ENCODE assay signal across 14 mouse cellular contexts in the genomic region with DNA sequence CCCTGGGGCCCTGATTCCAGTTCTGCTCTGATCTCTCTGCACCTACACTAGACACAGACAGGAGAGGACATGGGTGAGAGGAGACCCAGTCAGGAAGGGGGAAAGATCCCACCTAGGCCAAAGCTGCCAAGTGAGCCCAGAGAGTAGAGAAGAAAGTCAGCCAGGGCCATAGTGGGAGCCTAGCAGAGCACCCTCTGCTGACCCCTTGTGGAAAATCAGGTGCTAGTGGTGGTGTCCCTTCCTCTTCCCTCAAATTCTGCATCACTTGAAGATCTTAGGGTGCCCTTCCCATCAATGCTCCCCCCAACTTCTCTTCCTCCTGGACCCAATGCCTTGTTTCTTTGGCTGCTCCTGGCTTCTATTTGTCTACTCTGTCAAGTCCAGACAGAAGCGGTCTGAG. TPM values are rescaled to one million over a fixed set of nuclear protein-coding genes. Genes with fewer than 3 reads are reported as not detected.
DNase-seq lines count a peak whose midpoint lies in the region; ATAC-seq and TF ChIP-seq lines count a peak whose summit lies in the region.
"Had no signal": no experiment of that assay in that cellular context is flagged by ENCODE, and none has a peak within 500 bp of the region (broad histone marks: within the 10 kb centered on the region; RNA-seq: fewer than 3 reads in every experiment).

No protein-coding gene starts in this region.

- H3K79me2 ChIP-seq in heart, adult 2 months (replicated peaks; ENCODE audit: control insufficient read depth, insufficient read depth, low read length): no peaks in the 10 kb centered on the region

- no peak overlapping the region for H3K27ac ChIP-seq in heart, adult 2 months
- H3K27ac ChIP-seq in lung, embryonic 14.5 days (ENCODE audit: low read depth): no peak overlapping the region
- no peak overlapping the region for H3K27ac ChIP-seq in ES-Bruce4 (ENCODE audit: insufficient read depth, low read length)
- H3K27ac ChIP-seq: liver, embryonic 15.5 days; neural tube, embryonic 13.5 days had no signal

- no peaks in the 10 kb centered on the region for H3K9me3 ChIP-seq in lung, embryonic 14.5 days (ENCODE audit: low read depth, low read length)
- peaks cover 3% of the 10 kb centered on the region; the same call in 1 of the 2 replicates for H3K9me3 ChIP-seq in ES-Bruce4 (replicated peaks; ENCODE audit: control insufficient read depth, insufficient read depth, low read length, poor library complexity, severe bottlenecking)
- H3K9me3 ChIP-seq: liver, embryonic 15.5 days; neural tube, embryonic 13.5 days had no signal

- no peak overlapping the region for H3K4me2 ChIP-seq in lung, embryonic 14.5 days
- H3K4me2 ChIP-seq: liver, embryonic 15.5 days; neural tube, embryonic 13.5 days had no signal

- no peaks in the 10 kb centered on the region for H3K4me1 ChIP-seq in heart, adult 2 months (ENCODE audit: control insufficient read depth, insufficient read depth, low read length)
- H3K4me1 ChIP-seq in lung, embryonic 14.5 days (ENCODE audit: insufficient read depth): no peaks in the 10 kb centered on the region
- H3K4me1 ChIP-seq in lung, adult 2 months (ENCODE audit: control insufficient read depth, insufficient read depth, low read length): no peaks in the 10 kb centered on the region
- H3K4me1 ChIP-seq in ES-Bruce4 (ENCODE audit: control insufficient read depth, insufficient read depth, low read length): no peaks in the 10 kb centered on the region
- H3K4me1 ChIP-seq: liver, embryonic 15.5 days had no signal

- intact Hi-C loops in heart, adult 2 months (cut with DNase I): no loop called here

- no peak for TF ChIP-seq EP300 in heart, adult 2 months (IDR thresholded peaks at IDR 0.05; ENCODE audit: insufficient read depth, low read depth, low read length)
- TF ChIP-seq EP300 in ES-Bruce4 (IDR thresholded peaks at IDR 0.05; ENCODE audit: insufficient read depth, low read depth, low read length): no peak

- 87% methylated on average over 1 of the region's 1 CpGs for WGBS in heart, adult 2 months
- 59% methylated on average over 1 of the region's 1 CpGs for WGBS in lung, embryonic 14.5 days
- 56% methylated on average over 1 of the region's 1 CpGs for WGBS in lung, adult 2 months

- peak; percentile 49 for TF ChIP-seq CTCF in heart, adult 2 months (IDR thresholded peaks at IDR 0.05)
- peak; percentile 41 for TF ChIP-seq CTCF in lung, embryonic 14.5 days (IDR thresholded peaks at IDR 0.05; ENCODE audit: low read depth)
- no peak for TF ChIP-seq CTCF in lung, adult 2 months (IDR thresholded peaks at IDR 0.05; ENCODE audit: insufficient read depth, low read length)
- peak; percentile 56 for TF ChIP-seq CTCF in ES-Bruce4 (IDR thresholded peaks at IDR 0.05; ENCODE audit: low read depth, low read length)

- no peak for ATAC-seq in lung, embryonic 14.5 days (ENCODE audit: insufficient read depth)
- ATAC-seq in megakaryocyte progenitor cell, adult 5-6 weeks (replicated peaks; ENCODE audit: poor library complexity): 0 out of 2 replicates have a peak, but pooled peaks have one; percentile 33
- ATAC-seq: inflammation-experienced regulatory T-cells, adult 6 months had no signal

- TF ChIP-seq POLR2A in heart, adult 2 months (IDR thresholded peaks at IDR 0.05; ENCODE audit: insufficient read depth, low read depth, low read length): no peak
- TF ChIP-seq POLR2A in lung, adult 2 months (IDR thresholded peaks at IDR 0.05; ENCODE audit: borderline replicate concordance, extremely low read depth, low read depth, low read length): no peak
- TF ChIP-seq POLR2A in ES-Bruce4 (IDR thresholded peaks at IDR 0.05; ENCODE audit: insufficient read depth, low read length): no peak

- no peak overlapping the region for H3K9ac ChIP-seq in heart, adult 2 months (ENCODE audit: low read depth, low read length)
- no peak overlapping the region for H3K9ac ChIP-seq in lung, embryonic 14.5 days
- no peak overlapping the region for H3K9ac ChIP-seq in ES-Bruce4 (ENCODE audit: low read depth, poor library complexity, severe bottlenecking)
- H3K9ac ChIP-seq: liver, embryonic 15.5 days; neural tube, embryonic 13.5 days had no signal

- no peak overlapping the region for H3K4me3 ChIP-seq in heart, adult 2 months
- no peak overlapping the region for H3K4me3 ChIP-seq in lung, embryonic 14.5 days (ENCODE audit: low read depth, low read length)
- H3K4me3 ChIP-seq in lung, adult 2 months (replicated peaks; ENCODE audit: extremely low read depth, low read depth, low read length): no peak overlapping the region
- no peak overlapping the region for H3K4me3 ChIP-seq in ES-Bruce4 (ENCODE audit: low read depth, low read length)
- H3K4me3 ChIP-seq: liver, embryonic 15.5 days; neural tube, embryonic 13.5 days had no signal

- DNase-seq in heart, adult 2 months: no peak
- DNase-seq in heart, adult 11 months: no peak
- DNase-seq in lung, embryonic 14.5 days: no peak
- no peak for DNase-seq in lung, adult 2 months
- DNase-seq in left cerebral cortex, adult 18-20 months (ENCODE audit: low spot score in 2 of 2): no peak
- DNase-seq: cerebellum, postnatal 36 days; thymus, postnatal 36 days had no signal

- H3K36me3 ChIP-seq in heart, adult 2 months (ENCODE audit: control insufficient read depth, insufficient read depth, low read length): no peaks in the 10 kb centered on the region
- no peaks in the 10 kb centered on the region for H3K36me3 ChIP-seq in lung, embryonic 14.5 days (ENCODE audit: insufficient read depth)
- no peaks in the 10 kb centered on the region for H3K36me3 ChIP-seq in ES-Bruce4 (ENCODE audit: control insufficient read depth, insufficient read depth, low read length, poor library complexity, severe bottlenecking)
- H3K36me3 ChIP-seq: liver, embryonic 15.5 days; neural tube, embryonic 13.5 days had no signal

- peaks cover 3% of the 10 kb centered on the region for H3K27me3 ChIP-seq in heart, adult 2 months (ENCODE audit: control insufficient read depth, insufficient read depth, low read length)
- peaks cover 20% of the 10 kb centered on the region; the same call in 1 of the 2 replicates for H3K27me3 ChIP-seq in lung, embryonic 14.5 days (ENCODE audit: insufficient read depth, low read length)
- H3K27me3 ChIP-seq in ES-Bruce4 (ENCODE audit: control insufficient read depth, insufficient read depth, low read length, poor library complexity, severe bottlenecking): peaks cover 4% of the 10 kb centered on the region; the same call in 1 of the 2 replicates

RNA-seq across cellular contexts. Expression of gene Grm2, which starts 3.2 kb away (rescaled TPM):
- not detected for total RNA-seq in heart, adult 2 months (2021)
- polyA plus RNA-seq in heart, adult 2 months (2012; rRNA removed): 0.09 TPM in 1 of 2 replicates, not detected in the other
- not detected in 2 replicates for polyA plus RNA-seq in lung, embryonic 14.5 days (2014; fragmentation: Nextera tagmentation; extraction: Ambion mirVana)
- polyA plus RNA-seq in lung, adult 2 months (2012; rRNA removed): not detected in 2 replicates
- not detected in 2 replicates for polyA plus RNA-seq in ES-Bruce4 (2011; ENCODE audit: insufficient read depth, insufficient read length, low read depth, missing spikeins)
- not detected in 2 replicates for total RNA-seq in megakaryocyte progenitor cell, adult 5-6 weeks (2015)
- total RNA-seq in megakaryocyte progenitor cell, adult 5-6 weeks (2017): not detected in 2 replicates
- 10 to 100 TPM; 50.5 to 52.2 TPM for total RNA-seq in left cerebral cortex, adult 18-20 months (2021)
- polyA plus RNA-seq: heart, embryonic 14.5 days; inflammation-experienced regulatory T-cells, adult 6 months; liver, embryonic 15.5 days had no signal

RNA-seq across cellular contexts. Expression of gene Iqcf6, which starts 26.3 kb away (rescaled TPM):
- not detected for total RNA-seq in heart, adult 2 months (2021)
- polyA plus RNA-seq in heart, adult 2 months (2012; rRNA removed): not detected in 2 replicates
- not detected in 2 replicates for polyA plus RNA-seq in lung, embryonic 14.5 days (2014; fragmentation: Nextera tagmentation; extraction: Ambion mirVana)
- polyA plus RNA-seq in lung, adult 2 months (2012; rRNA removed): not detected in 2 replicates
- not detected in 2 replicates for polyA plus RNA-seq in ES-Bruce4 (2011; ENCODE audit: insufficient read depth, insufficient read length, low read depth, missing spikeins)
- total RNA-seq in megakaryocyte progenitor cell, adult 5-6 weeks (2015): not detected in 2 replicates
- not detected in 2 replicates for total RNA-seq in megakaryocyte progenitor cell, adult 5-6 weeks (2017)
- total RNA-seq in left cerebral cortex, adult 18-20 months (2021): not detected
- total RNA-seq: left cerebral cortex, postnatal 25 days had no signal
- polyA plus RNA-seq: heart, embryonic 14.5 days; inflammation-experienced regulatory T-cells, adult 6 months; liver, embryonic 15.5 days; neural tube, embryonic 13.5 days had no signal

RNA-seq across cellular contexts. Expression of gene Tex264, which starts 33.0 kb away (rescaled TPM):
- total RNA-seq in heart, adult 2 months (2021): 10 to 100 TPM; 40.3 to 47.6 TPM
- polyA plus RNA-seq in heart, adult 2 months (2012; rRNA removed): 62.1 and 69.2 TPM in 2 replicates
- 41.3 and 47.8 TPM in 2 replicates for polyA plus RNA-seq in lung, embryonic 14.5 days (2014; fragmentation: Nextera tagmentation; extraction: Ambion mirVana)
- polyA plus RNA-seq in lung, adult 2 months (2012; rRNA removed): 103 and 108 TPM in 2 replicates
- polyA plus RNA-seq in ES-Bruce4 (2011; ENCODE audit: insufficient read depth, insufficient read length, low read depth, missing spikeins): 30.8 and 38.7 TPM in 2 replicates
- 12.1 and 14.8 TPM in 2 replicates for total RNA-seq in megakaryocyte progenitor cell, adult 5-6 weeks (2015)
- total RNA-seq in megakaryocyte progenitor cell, adult 5-6 weeks (2017): 19.6 and 21.9 TPM in 2 replicates
- 100 to 1,000 TPM in 1 of 2 experiments, 10 to 100 TPM in 1; 99.4 to 103 TPM for total RNA-seq in left cerebral cortex, adult 18-20 months (2021)
